Mouse (Mus musculus) lung, postnatal 0 days (tissue): ENCODE data around the gene Tomm40l.

Experiments used
- CTCF ChIP-seq: IDR thresholded peaks from 2 replicates; pipeline ENCODE4 v1.5.1; 2016; ENCODE audit warnings: antibody characterized with exemption, mild to moderate bottlenecking
- EP300 ChIP-seq: IDR thresholded peaks from 2 replicates; pipeline ENCODE4 v1.6.1; 2016; ENCODE audit warnings: antibody characterized with exemption, mild to moderate bottlenecking, control low read depth

GRCm38 (mm10) chr1:171257781-171258180 lies 35.5 kb upstream of the Tomm40l start:
- no peak for TF ChIP-seq CTCF
- TF ChIP-seq EP300, result no peak
